Comparison of ENCODE assay signal across 9 mouse cellular contexts in the genomic region with DNA sequence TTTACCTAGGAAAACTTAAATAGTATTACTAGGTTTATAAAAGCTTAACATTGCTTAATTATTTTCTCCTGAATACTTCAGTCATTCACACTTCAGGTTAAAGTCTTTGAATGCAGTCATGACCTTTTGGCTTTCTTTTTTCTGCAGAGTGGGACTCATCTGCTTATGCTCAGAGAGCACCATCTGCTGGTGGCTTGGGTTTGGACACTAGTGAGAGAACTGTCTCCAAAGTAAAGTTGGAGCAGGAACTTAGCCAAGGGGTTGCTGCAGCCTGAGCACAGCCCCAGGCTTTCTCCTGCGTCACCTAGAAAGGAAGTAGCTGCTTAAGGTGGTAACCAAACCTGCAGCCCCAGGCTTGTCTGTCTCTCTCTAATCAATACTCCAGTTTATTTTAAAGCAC.
DNase-seq lines count a peak whose midpoint lies in the region; ATAC-seq and TF ChIP-seq lines count a peak whose summit lies in the region.
"Had no signal": no experiment of that assay in that cellular context is flagged by ENCODE, and none has a peak within 500 bp of the region (broad histone marks: within the 10 kb centered on the region; RNA-seq: fewer than 3 reads in every experiment).

No protein-coding gene starts in this region.

- no peak overlapping the region for H3K9ac ChIP-seq in forebrain, embryonic 15.5 days (replicated peaks)
- H3K9ac ChIP-seq in intestine, postnatal 0 days (ENCODE audit: low read depth, low read length), result no peak overlapping the region
- H3K9ac ChIP-seq in midbrain, embryonic 14.5 days (replicated peaks; ENCODE audit: low read length), result no peak overlapping the region

- H3K9me3 ChIP-seq in forebrain, embryonic 10.5 days, result no peaks in the 10 kb centered on the region
- no peaks in the 10 kb centered on the region for H3K9me3 ChIP-seq in forebrain, embryonic 15.5 days
- no peaks in the 10 kb centered on the region for H3K9me3 ChIP-seq in intestine, postnatal 0 days (ENCODE audit: control insufficient read depth)
- H3K9me3 ChIP-seq in midbrain, embryonic 14.5 days (ENCODE audit: control insufficient read depth, low read length), result no peaks in the 10 kb centered on the region

- H3K27ac ChIP-seq in forebrain, embryonic 10.5 days, result no peak overlapping the region
- H3K27ac ChIP-seq in forebrain, embryonic 15.5 days (replicated peaks), result no peak overlapping the region
- H3K27ac ChIP-seq in intestine, postnatal 0 days (ENCODE audit: low read depth, low read length), result no peak overlapping the region
- H3K27ac ChIP-seq in midbrain, embryonic 14.5 days (replicated peaks; ENCODE audit: low read depth, low read length), result no peak overlapping the region

- no peak overlapping the region for H3K4me2 ChIP-seq in forebrain, embryonic 15.5 days (replicated peaks)
- no peak overlapping the region for H3K4me2 ChIP-seq in intestine, postnatal 0 days (replicated peaks; ENCODE audit: low read depth)
- no peak overlapping the region for H3K4me2 ChIP-seq in midbrain, embryonic 14.5 days (ENCODE audit: low read length)

- TF ChIP-seq CTCF in intestine, postnatal 0 days (IDR thresholded peaks at IDR 0.05; ENCODE audit: low read depth), result peak; percentile 96

- H3K36me3 ChIP-seq in forebrain, embryonic 10.5 days (replicated peaks), result no peaks in the 10 kb centered on the region
- no peaks in the 10 kb centered on the region for H3K36me3 ChIP-seq in forebrain, embryonic 15.5 days
- no peaks in the 10 kb centered on the region for H3K36me3 ChIP-seq in intestine, postnatal 0 days (ENCODE audit: control insufficient read depth, insufficient read depth)
- H3K36me3 ChIP-seq in midbrain, embryonic 14.5 days (ENCODE audit: control insufficient read depth, insufficient read depth, low read length), result no peaks in the 10 kb centered on the region
- H3K36me3 ChIP-seq: G1E had no signal

- no peaks in the 10 kb centered on the region for H3K27me3 ChIP-seq in forebrain, embryonic 10.5 days (ENCODE audit: poor library complexity, severe bottlenecking)
- H3K27me3 ChIP-seq in forebrain, embryonic 15.5 days, result no peaks in the 10 kb centered on the region
- no peaks in the 10 kb centered on the region for H3K27me3 ChIP-seq in intestine, postnatal 0 days (replicated peaks; ENCODE audit: control insufficient read depth, insufficient read depth, low read length)
- H3K27me3 ChIP-seq in midbrain, embryonic 14.5 days (ENCODE audit: control insufficient read depth, insufficient read depth, low read length), result no peaks in the 10 kb centered on the region

- peak; percentile 51 for DNase-seq in forebrain, embryonic 10.5 days (ENCODE audit: extremely low spot score, low spot score)
- DNase-seq in gastrocnemius, postnatal 25 days, result peak; percentile 66
- peak; percentile 70 to 80 for DNase-seq in left cerebral cortex, postnatal 25 days (ENCODE audit: low spot score in 2 of 2)
- DNase-seq in midbrain, embryonic 14.5 days, result peak; percentile 90
- DNase-seq in telencephalon, adult 2 months (ENCODE audit: low read depth, low spot score), result peak; percentile 39

- no peak overlapping the region for H3K4me3 ChIP-seq in forebrain, embryonic 10.5 days
- H3K4me3 ChIP-seq in forebrain, embryonic 15.5 days, result no peak overlapping the region
- no peak overlapping the region for H3K4me3 ChIP-seq in intestine, postnatal 0 days (ENCODE audit: low read depth, low read length)
- H3K4me3 ChIP-seq in midbrain, embryonic 14.5 days (replicated peaks; ENCODE audit: low read depth, low read length), result no peak overlapping the region

- 41% methylated on average over 1 of the region's 1 CpGs for WGBS in forebrain, embryonic 10.5 days
- 22% methylated on average over 1 of the region's 1 CpGs for WGBS in forebrain, embryonic 15.5 days
- WGBS in intestine, postnatal 0 days, result 28% methylated on average over 1 of the region's 1 CpGs
- 56% methylated on average over 1 of the region's 1 CpGs for WGBS in midbrain, embryonic 14.5 days

- peaks cover 41% of the 10 kb centered on the region for H3K4me1 ChIP-seq in forebrain, embryonic 10.5 days
- H3K4me1 ChIP-seq in forebrain, embryonic 15.5 days, result 0 out of 2 replicates have a peak, but pooled peaks cover 1% of the 10 kb centered on the region
- H3K4me1 ChIP-seq in intestine, postnatal 0 days (replicated peaks; ENCODE audit: control insufficient read depth, insufficient read depth, low read length), result 0 out of 2 replicates have a peak, but pooled peaks cover 3% of the 10 kb centered on the region
- H3K4me1 ChIP-seq in midbrain, embryonic 14.5 days (ENCODE audit: control insufficient read depth, insufficient read depth, low read length), result no peaks in the 10 kb centered on the region

- ATAC-seq in forebrain, embryonic 15.5 days (replicated peaks), result no peak
- ATAC-seq in common myeloid progenitor, adult 5-6 weeks (replicated peaks; ENCODE audit: low read depth, poor library complexity, severe bottlenecking), result peak; percentile 85
- ATAC-seq in intestine, postnatal 0 days, result peak; percentile 52; the same call in 1 of the 2 replicates
- ATAC-seq in midbrain, embryonic 14.5 days (ENCODE audit: low FRiP score, low TSS enrichment), result no peak; the same call in 1 of the 2 replicates

- intact Hi-C loops in left cerebral cortex, postnatal 25 days (cut with DNase I), result loop anchor here (1.0 to 2.0 kb wide), 3 partner anchors 40 to 153 kb away; partner anchors contain the start of gene Pard3

Comparison
In these comparisons a context has a peak if more than half of its experiments do, and no peak if none do; other contexts are left out.
1. DNase-seq: peak in every context shown above with its lines; median percentile 90 in midbrain, embryonic 14.5 days; 75 in left cerebral cortex, postnatal 25 days; 66 in gastrocnemius, postnatal 25 days; 51 in forebrain, embryonic 10.5 days; 39 in telencephalon, adult 2 months.
2. ATAC-seq: peak in common myeloid progenitor, adult 5-6 weeks (single experiment) and intestine, postnatal 0 days (single experiment); none in forebrain, embryonic 15.5 days (single experiment) and midbrain, embryonic 14.5 days (single experiment).